Mouse (Mus musculus) cerebellum, adult 2 months (tissue): ENCODE measurements around the gene Hoxa9. TPM values are rescaled to one million over a fixed set of nuclear protein-coding genes. Genes with fewer than 3 reads are reported as not detected.

Experiments used
- DNase-seq, 2 experiments: peaks; one replicate each; pipeline ENCODE4 v3.0.0; 2021
- H3K27ac ChIP-seq: fragments of 200-500 bp; 2 replicates; pipeline ENCODE4 v1.5.1; 2012; ENCODE audit warnings: low read length, control low read depth, inconsistent platforms; ENCODE audit not compliant: insufficient read depth
- H3K27me3 ChIP-seq: fragments of 200-500 bp; 2 replicates; pipeline ENCODE4 v1.6.1; 2012; ENCODE audit warnings: inconsistent platforms, mild to moderate bottlenecking, low read length, moderate library complexity; ENCODE audit not compliant: control insufficient read depth, insufficient read depth
- H3K4me1 ChIP-seq: fragments of 200-500 bp; 2 replicates; pipeline ENCODE4 v1.6.1; 2011; ENCODE audit warnings: low read length; ENCODE audit not compliant: control insufficient read depth, insufficient read depth
- H3K4me3 ChIP-seq: fragments of 200-500 bp; replicated peaks from 2 replicates; pipeline ENCODE3; 2011; ENCODE audit warnings: mild to moderate bottlenecking, low read depth, low read length, control low read depth; ENCODE audit not compliant: insufficient read depth
- CTCF ChIP-seq: fragments of 200-500 bp; IDR thresholded peaks from 2 replicates; pipeline ENCODE4 v1.5.1; 2011; ENCODE audit warnings: low read depth, mild to moderate bottlenecking, control low read depth, low read length, moderate library complexity, borderline replicate concordance; ENCODE audit not compliant: insufficient read depth
- POLR2A ChIP-seq: fragments of 200-500 bp; IDR thresholded peaks from 2 replicates; pipeline ENCODE4 v1.6.1; 2011; ENCODE audit warnings: low read length, control low read depth, borderline replicate concordance; ENCODE audit not compliant: insufficient read depth
- WGBS: fragments of 180-500 bp; shearing (Covaris S2); methylation state at CpG from one replicate; pipeline ENCODE4 v1.1.7; 2018; 5-methylcytosine and 5-hydroxymethylcytosine counted together
- polyA plus RNA-seq: library from polyadenylated mRNA; depleted of rRNA; stranded (reverse); fragments of >200 nt; gene quantifications from 2 replicates; pipeline ENCODE4 v1.2.3, GENCODE M21; 2012

Gene Hoxa9
- polyA plus RNA-seq, 1 experiment, result not detected

GRCm38 (mm10) chr6:52183311-52184080 is 47.4 kb downstream of the Hoxa9 start:
- Histone ChIP-seq H3K27me3 (peaks cover 7% of the 10 kb centered on the region; the same call in 1 of the 2 replicates), H3K4me3 (no peak overlapping the region)

DNA sequence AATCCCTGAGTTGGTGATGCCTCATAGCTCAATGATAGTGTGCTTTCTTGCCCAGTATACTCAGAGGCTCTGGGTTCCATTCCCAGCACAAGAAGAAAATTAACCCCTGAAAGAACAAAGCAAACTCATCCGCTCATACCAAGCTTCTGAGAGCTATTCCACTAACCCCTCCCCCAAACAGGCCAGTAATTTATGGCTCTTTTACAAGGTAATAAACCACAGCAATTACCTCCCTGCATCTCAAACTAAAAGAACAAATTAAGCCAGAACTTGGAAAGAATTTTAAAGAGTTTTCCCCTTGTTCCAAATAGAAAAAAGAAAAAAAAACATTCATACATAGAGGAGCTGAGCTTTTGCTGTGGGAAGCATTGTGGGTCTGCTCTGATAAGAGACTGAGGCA is 48.1 kb downstream of the Hoxa9 start:
- WGBS, result 14% methylated on average over 1 of the region's 1 CpGs
- no peak overlapping the region for H3K4me3 ChIP-seq
- H3K27me3 ChIP-seq, result peaks cover 7% of the 10 kb centered on the region; the same call in 1 of the 2 replicates
- DNase-seq, result no peak
- no peak overlapping the region for H3K27ac ChIP-seq
- no peaks in the 10 kb centered on the region for H3K4me1 ChIP-seq
- TF ChIP-seq CTCF (no peak), POLR2A (no peak)

More at GRCm38 (mm10) chr6:52183311-52184080, 47.4 kb downstream of the Hoxa9 start:
- WGBS, result 9% methylated on average over 10 of the region's 10 CpGs
- TF ChIP-seq CTCF (no peak), POLR2A (no peak)
- Histone ChIP-seq H3K4me1 (no peaks in the 10 kb centered on the region), H3K27ac (no peak overlapping the region)
- no peak for DNase-seq

GRCm38 (mm10) chr6:52182030-52182429 is 48.9 kb downstream of the Hoxa9 start:
- no peak for TF ChIP-seq POLR2A
- no peak for TF ChIP-seq CTCF
- no peak overlapping the region for H3K27ac ChIP-seq
- DNase-seq, result no peak
- peaks cover 7% of the 10 kb centered on the region; the same call in 1 of the 2 replicates for H3K27me3 ChIP-seq
- 21% methylated on average over 2 of the region's 2 CpGs for WGBS
- H3K4me3 ChIP-seq, result no peak overlapping the region
- no peaks in the 10 kb centered on the region for H3K4me1 ChIP-seq

DNA sequence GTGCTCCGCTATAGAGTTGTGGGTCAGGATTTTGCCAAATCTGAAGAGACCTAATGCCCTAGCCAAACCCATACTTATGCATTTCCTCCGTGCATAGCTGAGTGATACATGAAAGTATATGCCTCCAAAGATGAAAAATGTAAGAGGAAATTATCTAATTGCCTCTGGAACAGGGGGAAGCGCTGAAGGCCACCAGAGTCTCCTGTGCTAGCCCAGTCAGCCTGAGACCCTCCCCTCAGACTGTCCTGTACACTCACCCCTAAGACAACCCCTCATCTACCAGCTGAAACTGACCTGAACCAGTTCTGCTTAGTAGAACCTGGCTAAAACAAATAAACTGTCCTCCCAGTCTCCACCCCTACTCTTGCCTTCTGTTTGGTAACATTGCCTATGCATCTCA is 50.2 kb downstream of the Hoxa9 start:
- no peak overlapping the region for H3K4me3 ChIP-seq
- no peak overlapping the region for H3K27ac ChIP-seq
- no peak for TF ChIP-seq CTCF
- no peak for TF ChIP-seq POLR2A
- 9% methylated on average over 3 of the region's 3 CpGs for WGBS
- H3K4me1 ChIP-seq, result no peaks in the 10 kb centered on the region
- no peak for DNase-seq
- peaks cover 9% of the 10 kb centered on the region; the same call in 1 of the 2 replicates for H3K27me3 ChIP-seq

DNA sequence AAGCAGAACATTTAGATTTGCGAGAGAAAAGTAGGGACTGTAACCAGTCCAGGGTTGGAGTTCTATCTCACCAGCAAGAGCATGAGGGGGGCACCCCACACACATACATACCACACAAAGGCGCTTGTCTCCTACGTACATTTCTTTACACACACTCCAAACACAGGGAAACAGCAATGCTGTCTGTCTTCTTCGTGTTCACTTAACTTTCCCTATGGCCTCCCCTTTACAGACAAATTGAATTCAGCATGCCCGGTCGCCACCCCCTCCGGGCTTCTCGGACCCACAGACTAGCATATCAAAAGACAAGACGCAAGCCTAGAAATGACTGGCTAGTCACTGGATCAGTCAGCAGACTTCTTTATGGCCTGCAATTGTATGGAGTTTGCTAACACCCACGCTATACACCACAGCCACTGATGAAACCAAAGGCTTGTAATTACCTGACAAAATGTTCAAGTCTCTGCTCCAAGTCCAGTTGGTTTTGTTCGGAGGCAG is 50.6 kb downstream of the Hoxa9 start:
- H3K4me1 ChIP-seq, result no peaks in the 10 kb centered on the region
- DNase-seq, result no peak
- H3K4me3 ChIP-seq, result no peak overlapping the region
- peaks cover 6% of the 10 kb centered on the region; the same call in 1 of the 2 replicates for H3K27me3 ChIP-seq
- WGBS, result 4% methylated on average over 11 of the region's 11 CpGs
- TF ChIP-seq CTCF, result no peak
- no peak for TF ChIP-seq POLR2A
- no peak overlapping the region for H3K27ac ChIP-seq

DNA sequence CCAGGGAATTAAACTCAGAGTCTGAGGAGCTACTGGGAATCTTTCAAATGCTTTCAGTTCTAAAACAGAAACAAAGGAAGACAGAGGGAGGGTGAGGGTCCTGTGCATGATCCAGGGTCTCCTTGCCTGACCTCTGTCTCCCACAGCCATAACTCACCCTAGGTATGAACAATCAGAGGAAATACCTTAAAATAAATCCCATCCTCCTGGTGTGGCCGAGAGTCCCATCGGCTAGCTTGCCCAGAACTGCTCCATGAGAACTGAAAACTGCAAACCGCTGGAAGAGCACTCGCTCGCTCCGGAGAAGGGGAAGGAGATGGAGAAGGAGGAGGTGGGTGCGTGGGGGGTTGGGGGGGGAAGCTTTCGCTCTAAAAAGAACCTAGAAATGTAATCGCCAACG is 51.2 kb downstream of the Hoxa9 start:
- Histone ChIP-seq H3K4me1 (no peaks in the 10 kb centered on the region), H3K27ac (no peak overlapping the region), H3K27me3 (peaks cover 4% of the 10 kb centered on the region; the same call in 1 of the 2 replicates), H3K4me3 (no peak overlapping the region)
- no peak for TF ChIP-seq POLR2A
- TF ChIP-seq CTCF, result no peak
- DNase-seq, result no peak
- WGBS, result 2% methylated on average over 10 of the region's 10 CpGs

DNA sequence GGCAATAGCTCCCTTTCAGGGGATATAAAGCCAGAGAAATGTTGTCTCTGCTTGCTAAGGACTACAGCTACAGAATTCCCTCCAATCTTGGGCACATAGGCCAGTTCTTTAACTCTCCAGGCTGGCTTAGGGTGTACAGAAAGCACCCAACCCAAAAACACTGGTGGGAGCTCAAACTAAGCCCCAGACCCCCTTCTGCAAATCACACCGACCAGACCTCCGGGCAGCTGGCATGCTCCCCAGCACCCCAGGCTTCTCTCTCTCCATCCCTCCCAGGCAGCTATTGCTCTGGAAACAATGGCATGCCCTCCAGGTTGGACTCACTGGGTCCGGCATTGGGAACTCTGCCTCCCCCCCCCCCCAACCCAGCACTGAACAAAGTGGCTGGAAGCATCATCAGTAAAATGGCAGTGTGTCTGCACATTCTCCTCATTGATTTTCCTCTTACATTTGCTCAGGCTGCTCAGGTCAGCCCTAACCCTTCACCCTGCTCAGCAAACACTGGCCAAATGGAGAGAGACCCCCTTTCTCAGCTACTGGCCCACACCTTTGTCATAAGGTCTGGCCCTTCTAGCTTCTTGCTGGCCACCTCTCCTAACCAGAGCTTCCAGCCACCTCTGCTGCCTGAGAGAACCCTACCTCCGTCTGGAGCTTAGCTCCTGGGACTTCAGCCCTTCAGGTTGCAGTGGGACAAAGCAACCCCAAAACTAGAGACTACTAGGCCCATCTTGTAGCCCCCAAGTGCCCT is 51.8 kb downstream of the Hoxa9 start:
- Histone ChIP-seq H3K27ac (no peak overlapping the region), H3K4me1 (no peaks in the 10 kb centered on the region), H3K27me3 (peaks cover 3% of the 10 kb centered on the region; the same call in 1 of the 2 replicates), H3K4me3 (no peak overlapping the region)
- WGBS, result 3% methylated on average over 4 of the region's 4 CpGs
- TF ChIP-seq CTCF, result no peak
- TF ChIP-seq POLR2A, result no peak
- no peak for DNase-seq

GRCm38 (mm10) chr6:52177806-52178205 is 53.1 kb downstream of the Hoxa9 start:
- WGBS, result 2% methylated on average over 9 of the region's 9 CpGs
- TF ChIP-seq POLR2A, result no peak
- TF ChIP-seq CTCF, result no peak
- DNase-seq, result no peak
- Histone ChIP-seq H3K27ac (no peak overlapping the region), H3K4me1 (no peaks in the 10 kb centered on the region), H3K27me3 (peaks cover 3% of the 10 kb centered on the region; the same call in 1 of the 2 replicates), H3K4me3 (no peak overlapping the region)
